Mouse (Mus musculus) E14TG2a.4 (cell line): ENCODE measurements at regions not wholly inside any gene's neighbourhood (a gene's known extent, or its start where the extent isn't known, plus 50 kb on each side); places are given as distances from the start of the nearest gene placed in this dataset.
A peak's percentile ranks its signal among the peaks of the same experiment; 100 is the strongest.

ENCODE experiments used
- H3K27me3 ChIP-seq: 2 replicates; pipeline ENCODE4 v1.6.1; 2014; ENCODE audit warnings: low read length, control low read depth; ENCODE audit not compliant: insufficient read depth
- H3K36me3 ChIP-seq: 2 replicates; pipeline ENCODE4 v1.6.1; 2014; ENCODE audit warnings: low read length, control low read depth; ENCODE audit not compliant: insufficient read depth
- H3K4me1 ChIP-seq: replicated peaks from 2 replicates; pipeline ENCODE4 v1.6.1; 2014; ENCODE audit warnings: low read depth, low read length, control low read depth
- H3K4me3 ChIP-seq: replicated peaks from 2 replicates; pipeline ENCODE4 v1.5.1; 2014; ENCODE audit warnings: mild to moderate bottlenecking, low read length
- H3K9me3 ChIP-seq: 2 replicates; pipeline ENCODE4 v1.6.1; 2014; ENCODE audit warnings: low read length, control low read depth
- CTCF ChIP-seq: conservative IDR thresholded peaks from 2 replicates; pipeline ENCODE4 v1.5.1; 2014; ENCODE audit warnings: low read length
- NANOG ChIP-seq: IDR thresholded peaks from 2 replicates; pipeline ENCODE4 v1.6.1; 2014; ENCODE audit warnings: borderline replicate concordance, low read length, mixed read lengths
- POU5F1 ChIP-seq: IDR thresholded peaks from 2 replicates; pipeline ENCODE4 v1.6.1; 2014; ENCODE audit warnings: low read length, borderline replicate concordance

DNA sequence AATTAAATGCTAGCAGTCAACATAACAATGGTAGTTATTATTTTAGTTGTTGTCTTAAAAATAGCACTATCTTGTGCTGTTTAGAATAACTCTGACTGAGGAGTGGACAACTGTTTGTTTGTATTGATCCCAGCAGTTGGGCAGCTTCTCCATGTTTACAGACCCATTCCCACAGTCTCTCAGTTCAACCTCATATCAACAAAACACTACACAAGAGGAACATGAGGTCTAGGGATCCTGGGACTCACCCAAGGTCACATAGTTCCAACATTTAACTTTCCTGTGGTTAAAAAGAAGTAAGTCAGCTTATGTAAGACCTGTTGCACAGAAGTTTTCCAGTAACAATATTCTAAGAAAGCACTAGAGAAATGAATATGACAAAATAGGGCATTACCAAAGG lies 203.0 kb upstream of the Usp24 start:
- no peaks in the 10 kb centered on the region for H3K9me3 ChIP-seq
- no peak for TF ChIP-seq POU5F1
- TF ChIP-seq NANOG = no peak
- TF ChIP-seq CTCF = no peak
- H3K4me1 ChIP-seq = no peaks in the 10 kb centered on the region
- H3K4me3 ChIP-seq = no peak overlapping the region
- no peaks in the 10 kb centered on the region for H3K36me3 ChIP-seq
- no peaks in the 10 kb centered on the region for H3K27me3 ChIP-seq

DNA sequence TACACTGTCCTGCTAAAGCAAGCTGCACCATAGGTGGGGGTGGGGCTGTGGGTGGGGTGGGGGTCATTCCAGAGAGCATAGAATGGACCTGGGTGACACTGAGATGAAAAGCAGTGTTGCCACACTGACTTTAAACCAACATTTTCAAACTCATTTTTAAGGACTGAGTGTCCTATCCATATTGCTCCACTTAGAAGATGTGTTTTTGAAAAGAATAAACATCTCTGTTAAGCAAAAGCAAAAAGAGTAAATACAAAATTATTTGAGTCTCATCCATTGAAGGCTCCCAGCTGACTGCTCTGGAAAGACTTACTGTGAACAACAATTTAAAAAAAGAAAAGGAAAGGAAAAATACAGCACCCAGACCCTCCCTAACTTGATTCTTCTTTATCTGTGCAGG lies 202.3 kb upstream of the Usp24 start:
- H3K4me1 ChIP-seq = no peaks in the 10 kb centered on the region
- H3K4me3 ChIP-seq = no peak overlapping the region
- H3K36me3 ChIP-seq = no peaks in the 10 kb centered on the region
- H3K9me3 ChIP-seq = no peaks in the 10 kb centered on the region
- H3K27me3 ChIP-seq = no peaks in the 10 kb centered on the region
- TF ChIP-seq CTCF (no peak), POU5F1 (no peak), NANOG (no peak)

DNA sequence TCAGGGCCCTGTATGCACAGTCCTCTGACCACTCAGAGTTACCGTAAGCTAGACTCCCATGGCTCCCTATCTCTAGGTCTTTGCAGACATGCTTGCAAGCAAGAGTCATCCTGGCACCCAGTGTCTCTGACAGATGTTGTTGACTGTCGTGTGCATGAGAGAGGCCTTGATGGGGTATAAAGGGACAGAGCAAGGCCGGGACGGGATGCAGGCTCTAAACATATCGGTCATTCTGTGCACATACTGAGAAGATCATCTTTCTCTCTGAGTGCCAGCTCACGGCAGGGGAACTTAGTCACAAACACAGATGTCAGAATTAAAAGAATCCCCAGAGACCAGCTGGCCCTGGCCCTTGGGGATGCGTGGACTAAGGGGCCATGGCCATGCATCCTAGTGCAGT lies 199.4 kb upstream of the Usp24 start:
- Histone ChIP-seq H3K9me3 (no peaks in the 10 kb centered on the region), H3K4me3 (no peak overlapping the region), H3K36me3 (no peaks in the 10 kb centered on the region), H3K4me1 (no peaks in the 10 kb centered on the region), H3K27me3 (no peaks in the 10 kb centered on the region)
- TF ChIP-seq POU5F1 (no peak), NANOG (no peak), CTCF (no peak)

DNA sequence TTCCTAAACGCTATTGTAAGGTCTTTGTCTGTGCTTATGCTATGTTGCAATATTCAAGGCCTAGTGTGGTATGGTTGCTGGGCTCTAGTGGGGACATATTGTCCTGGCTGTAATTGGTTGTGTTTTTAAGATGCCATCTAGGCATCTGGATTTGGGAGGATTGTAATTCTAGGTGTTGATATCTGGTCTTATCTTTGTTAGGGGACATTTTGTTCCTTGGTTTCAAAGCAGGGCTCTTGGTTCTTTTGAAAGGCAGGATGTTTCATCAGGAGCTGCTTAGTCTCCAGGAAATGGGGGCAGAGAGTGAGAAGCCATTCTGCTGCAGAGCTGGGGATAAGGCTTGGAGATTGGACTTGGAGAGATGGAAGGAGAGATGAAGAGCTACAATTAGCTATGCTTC lies 194.7 kb upstream of the Usp24 start:
- Histone ChIP-seq H3K9me3 (no peaks in the 10 kb centered on the region), H3K4me1 (no peaks in the 10 kb centered on the region), H3K27me3 (no peaks in the 10 kb centered on the region; the same call in 1 of the 2 replicates), H3K36me3 (no peaks in the 10 kb centered on the region), H3K4me3 (no peak overlapping the region)
- TF ChIP-seq NANOG = no peak
- no peak for TF ChIP-seq CTCF
- no peak for TF ChIP-seq POU5F1

DNA sequence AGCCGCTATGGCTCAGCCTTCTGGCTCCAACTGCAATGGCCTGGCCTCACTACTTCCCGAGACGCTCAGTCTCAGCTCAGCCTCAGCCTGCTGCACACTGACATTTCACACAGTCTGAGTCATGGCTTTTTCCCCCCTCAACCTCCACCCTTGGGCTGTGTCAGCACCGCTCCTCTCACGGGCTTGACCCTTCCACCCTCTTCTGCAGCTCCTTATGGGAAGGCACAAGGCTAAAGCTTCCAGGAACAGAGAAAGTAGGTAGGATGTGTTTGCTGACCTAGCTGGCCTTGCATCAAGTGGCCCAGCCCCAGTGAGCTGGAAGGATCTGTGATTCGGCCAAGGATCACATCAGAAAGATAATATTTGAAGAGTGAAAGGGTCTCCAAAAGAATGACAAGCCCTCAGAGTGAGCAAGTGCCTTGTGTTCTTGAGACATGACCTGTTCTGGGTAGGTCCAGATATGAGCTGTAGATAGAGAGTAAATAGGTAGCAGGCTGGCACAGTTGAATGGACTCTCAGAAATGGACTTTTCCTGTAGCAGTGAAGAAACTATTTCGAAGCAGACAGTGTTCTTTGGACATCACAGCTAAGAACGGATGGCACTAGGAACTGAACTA lies 192.9 kb upstream of the Usp24 start:
- Histone ChIP-seq H3K9me3 (no peaks in the 10 kb centered on the region), H3K4me1 (no peaks in the 10 kb centered on the region), H3K36me3 (no peaks in the 10 kb centered on the region), H3K27me3 (no peaks in the 10 kb centered on the region; the same call in 1 of the 2 replicates), H3K4me3 (no peak overlapping the region)
- TF ChIP-seq NANOG (no peak), POU5F1 (no peak), CTCF (no peak)

DNA sequence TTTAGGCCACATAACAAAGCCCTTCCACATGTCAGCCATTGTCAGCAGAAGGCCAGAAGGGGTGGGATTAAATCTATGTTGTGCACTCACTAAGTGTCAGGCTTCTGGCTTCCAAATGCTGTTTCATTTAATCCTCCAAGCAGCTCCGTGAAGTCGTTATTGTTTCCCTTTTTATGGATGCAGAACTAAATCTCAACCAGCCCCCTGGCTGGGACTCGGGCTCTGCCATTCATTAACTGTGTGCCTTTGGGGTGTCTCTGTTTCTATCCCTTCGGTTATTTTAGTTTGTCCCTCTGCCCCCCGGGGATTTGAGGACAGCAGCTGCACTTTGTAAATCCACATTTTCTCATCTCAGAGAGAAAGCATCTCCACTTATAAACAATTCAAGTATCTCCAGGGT lies 188.8 kb upstream of the Usp24 start:
- Histone ChIP-seq H3K27me3 (no peaks in the 10 kb centered on the region; the same call in 1 of the 2 replicates), H3K36me3 (no peaks in the 10 kb centered on the region), H3K4me1 (no peaks in the 10 kb centered on the region), H3K4me3 (no peak overlapping the region), H3K9me3 (no peaks in the 10 kb centered on the region)
- TF ChIP-seq CTCF = no peak
- no peak for TF ChIP-seq NANOG
- TF ChIP-seq POU5F1 = no peak

DNA sequence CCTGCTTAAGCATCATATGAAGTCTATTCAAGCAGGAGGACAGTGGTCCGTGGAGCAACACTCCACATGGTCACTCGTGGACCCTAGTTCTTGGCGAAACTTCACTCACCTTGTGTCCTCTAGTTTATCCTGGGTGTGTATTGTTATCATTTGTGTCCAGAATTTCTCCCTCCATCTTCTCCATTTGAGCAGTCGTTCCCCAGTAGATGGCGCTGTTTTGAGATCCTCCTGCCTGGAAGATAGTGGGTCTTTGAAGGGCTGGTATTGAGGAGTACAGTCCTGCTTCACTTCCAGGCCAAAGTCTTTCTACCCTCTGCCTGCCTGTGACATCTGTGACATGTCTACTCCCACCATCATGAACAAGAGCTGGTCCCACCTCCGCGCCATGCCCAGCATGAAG lies 188.4 kb upstream of the Usp24 start:
- Histone ChIP-seq H3K4me3 (no peak overlapping the region), H3K27me3 (no peaks in the 10 kb centered on the region; the same call in 1 of the 2 replicates), H3K36me3 (no peaks in the 10 kb centered on the region), H3K4me1 (no peaks in the 10 kb centered on the region), H3K9me3 (no peaks in the 10 kb centered on the region)
- no peak for TF ChIP-seq NANOG
- peak; percentile 62 for TF ChIP-seq CTCF

DNA sequence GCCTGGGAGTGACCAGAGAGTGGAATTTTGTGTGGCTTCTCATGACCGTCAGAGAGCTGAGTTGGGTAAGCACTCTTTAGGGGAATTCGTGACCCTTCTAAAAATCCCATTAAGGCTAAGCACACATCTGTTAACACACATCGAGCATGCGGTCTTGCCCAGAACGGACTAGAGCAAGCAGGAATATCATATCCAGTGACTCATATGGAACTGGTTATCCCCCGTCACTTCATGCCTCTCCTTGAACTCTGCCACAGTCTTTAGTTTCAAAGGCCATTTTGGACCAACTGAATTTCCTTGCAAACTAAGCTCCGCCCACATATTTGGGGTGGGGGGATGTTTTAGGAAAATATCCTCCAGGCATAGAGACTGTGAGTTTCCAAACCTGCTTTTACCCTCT lies 186.7 kb upstream of the Usp24 start:
- H3K36me3 ChIP-seq = no peaks in the 10 kb centered on the region
- no peaks in the 10 kb centered on the region for H3K4me1 ChIP-seq
- H3K4me3 ChIP-seq = no peak overlapping the region
- H3K9me3 ChIP-seq = no peaks in the 10 kb centered on the region
- TF ChIP-seq CTCF = no peak
- TF ChIP-seq POU5F1 = no peak
- H3K27me3 ChIP-seq = no peaks in the 10 kb centered on the region; the same call in 1 of the 2 replicates

DNA sequence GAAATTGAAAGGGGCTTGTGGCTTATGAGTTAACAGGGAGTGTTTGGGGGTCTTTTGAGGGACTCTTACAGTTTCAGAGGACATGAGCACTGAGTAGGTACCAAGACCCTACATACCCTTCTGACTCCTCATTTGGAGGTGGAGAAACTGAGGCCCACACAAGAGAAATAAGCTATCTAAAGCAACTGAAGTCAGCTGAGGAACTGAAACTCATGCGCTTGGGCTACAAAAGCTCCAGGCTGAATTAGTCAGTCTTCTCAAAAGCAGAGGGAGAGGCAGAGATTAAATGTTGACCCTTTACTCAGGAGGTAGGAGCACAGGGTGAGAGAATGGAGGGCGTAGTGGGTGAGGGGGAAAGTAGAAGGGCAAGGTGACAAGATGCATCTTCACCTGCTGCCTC lies 186.2 kb upstream of the Usp24 start:
- no peaks in the 10 kb centered on the region for H3K4me1 ChIP-seq
- no peaks in the 10 kb centered on the region for H3K36me3 ChIP-seq
- TF ChIP-seq POU5F1 (no peak), NANOG (no peak), CTCF (no peak)
- no peak overlapping the region for H3K4me3 ChIP-seq
- peaks cover 2% of the 10 kb centered on the region for H3K9me3 ChIP-seq
- no peaks in the 10 kb centered on the region; the same call in 1 of the 2 replicates for H3K27me3 ChIP-seq
